Mouse (Mus musculus) thymus, adult 2 months (tissue): ENCODE measurements around the gene Spast. TPM values are rescaled to one million over a fixed set of nuclear protein-coding genes. Genes with fewer than 3 reads are reported as not detected.

Experiments used
- DNase-seq: peaks from one replicate; pipeline ENCODE4 v3.0.0; 2021
- H3K27ac ChIP-seq: fragments of 200-500 bp; 2 replicates; pipeline ENCODE4 v1.5.1; 2012; ENCODE audit warnings: low read length, control low read depth; ENCODE audit not compliant: control insufficient read depth, insufficient read depth
- H3K27me3 ChIP-seq: fragments of 200-500 bp; 2 replicates; pipeline ENCODE4 v1.6.1; 2012; ENCODE audit warnings: mild to moderate bottlenecking, low read length, moderate library complexity, mixed read lengths; ENCODE audit not compliant: control insufficient read depth, insufficient read depth
- H3K36me3 ChIP-seq: fragments of 200-500 bp; 2 replicates; pipeline ENCODE4 v1.6.1; 2012; ENCODE audit warnings: mild to moderate bottlenecking, low read length, moderate library complexity; ENCODE audit not compliant: control insufficient read depth, insufficient read depth
- H3K4me1 ChIP-seq: fragments of 200-500 bp; replicated peaks from 2 replicates; pipeline ENCODE4 v1.6.1; 2012; ENCODE audit warnings: low read length; ENCODE audit not compliant: control insufficient read depth, insufficient read depth
- H3K4me3 ChIP-seq: fragments of 200-500 bp; 2 replicates; pipeline ENCODE4 v1.5.1; 2012; ENCODE audit warnings: mild to moderate bottlenecking, low read length, control low read depth, moderate library complexity; ENCODE audit not compliant: control insufficient read depth, insufficient read depth
- CTCF ChIP-seq: fragments of 200-500 bp; IDR thresholded peaks from 2 replicates; pipeline ENCODE4 v1.5.1; 2012; ENCODE audit warnings: mild to moderate bottlenecking, control low read depth, low read length, moderate library complexity, borderline replicate concordance; ENCODE audit not compliant: control insufficient read depth, poor library complexity, insufficient read depth; ENCODE audit errors: extremely low read depth
- POLR2A ChIP-seq: fragments of 200-500 bp; IDR thresholded peaks from 2 replicates; pipeline ENCODE4 v1.6.1; 2012; ENCODE audit warnings: mild to moderate bottlenecking, low read length, control low read depth, moderate library complexity; ENCODE audit not compliant: control insufficient read depth, poor library complexity, insufficient read depth; ENCODE audit errors: extremely low read depth
- WGBS: fragments of 180-500 bp; shearing (Covaris S2); methylation state at CpG from one replicate; pipeline ENCODE4 v1.1.7; 2018; 5-methylcytosine and 5-hydroxymethylcytosine counted together
- polyA plus RNA-seq: library from polyadenylated mRNA; depleted of rRNA; stranded (reverse); fragments of >200 nt; gene quantifications from 2 replicates; pipeline ENCODE4 v1.2.3, GENCODE M21; 2012

The Spast gene
- polyA plus RNA-seq, 1 experiment = 10.7 TPM

DNA sequence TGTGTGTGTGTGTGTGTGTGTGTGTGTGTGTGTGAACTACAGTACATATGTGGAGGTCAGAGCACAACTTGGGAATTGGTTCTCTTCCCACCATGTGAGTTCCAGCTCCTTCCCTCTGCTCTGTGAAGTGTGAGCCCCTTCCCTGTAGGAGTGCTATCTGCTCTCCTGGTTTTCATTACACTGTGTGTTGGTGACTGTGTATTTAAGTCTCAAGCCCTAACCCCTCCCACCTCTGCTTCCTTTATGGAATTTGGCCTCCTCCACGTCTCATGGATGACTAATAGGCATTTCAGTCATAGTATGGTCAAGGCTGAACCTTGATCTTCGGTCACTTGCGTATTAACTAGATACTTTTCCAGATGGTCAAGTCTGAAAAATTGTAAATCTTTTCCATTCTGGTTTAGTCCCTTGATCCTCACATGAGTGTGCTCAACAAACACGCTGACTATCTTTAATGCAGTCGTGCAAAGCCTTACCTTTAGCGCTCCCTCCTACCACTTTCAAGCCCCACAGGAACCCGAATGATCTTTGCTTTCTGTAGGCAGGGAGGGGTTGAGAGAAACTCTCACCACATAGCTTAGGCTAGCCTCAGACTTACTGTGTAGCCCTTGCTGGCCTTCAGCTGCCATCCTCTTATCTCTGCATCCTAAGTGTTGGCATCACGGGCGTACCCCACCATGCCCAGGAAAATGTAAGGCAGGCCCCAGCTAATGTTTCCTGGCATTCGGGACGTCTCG is 63.9 kb downstream of the Spast start:
- 98% methylated on average over 12 of the region's 12 CpGs for WGBS
- DNase-seq = no peak
- no peaks in the 10 kb centered on the region for H3K27me3 ChIP-seq
- H3K36me3 ChIP-seq = peaks cover 29% of the 10 kb centered on the region
- no peaks in the 10 kb centered on the region for H3K4me1 ChIP-seq
- TF ChIP-seq CTCF (no peak), POLR2A (no peak)
- H3K4me3 ChIP-seq = no peak overlapping the region
- no peak overlapping the region for H3K27ac ChIP-seq

DNA sequence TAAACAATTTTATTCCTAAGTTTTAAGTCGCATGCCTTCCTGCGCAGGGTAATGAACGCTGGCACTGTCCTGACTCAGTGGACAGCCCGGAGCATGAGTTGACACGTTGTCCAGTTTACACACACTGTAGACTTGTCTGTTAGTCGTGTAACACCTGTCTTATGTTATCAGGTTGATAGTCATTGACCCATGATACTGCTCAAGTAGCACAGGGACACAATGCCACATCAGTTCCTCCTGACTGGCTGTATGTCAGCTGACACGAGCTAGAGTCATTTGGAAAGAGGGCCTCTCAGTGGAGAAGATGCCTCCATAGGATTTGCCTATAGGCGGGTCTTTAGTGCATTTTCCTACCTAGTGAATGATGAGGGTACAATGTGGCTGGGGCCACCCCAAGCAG is 67.7 kb downstream of the Spast start:
- no peaks in the 10 kb centered on the region for H3K27me3 ChIP-seq
- peaks cover 43% of the 10 kb centered on the region for H3K36me3 ChIP-seq
- no peaks in the 10 kb centered on the region for H3K4me1 ChIP-seq
- H3K4me3 ChIP-seq = no peak overlapping the region
- WGBS = 94% methylated on average over 8 of the region's 8 CpGs
- TF ChIP-seq POLR2A (no peak), CTCF (no peak)
- DNase-seq = no peak
- no peak overlapping the region for H3K27ac ChIP-seq

DNA sequence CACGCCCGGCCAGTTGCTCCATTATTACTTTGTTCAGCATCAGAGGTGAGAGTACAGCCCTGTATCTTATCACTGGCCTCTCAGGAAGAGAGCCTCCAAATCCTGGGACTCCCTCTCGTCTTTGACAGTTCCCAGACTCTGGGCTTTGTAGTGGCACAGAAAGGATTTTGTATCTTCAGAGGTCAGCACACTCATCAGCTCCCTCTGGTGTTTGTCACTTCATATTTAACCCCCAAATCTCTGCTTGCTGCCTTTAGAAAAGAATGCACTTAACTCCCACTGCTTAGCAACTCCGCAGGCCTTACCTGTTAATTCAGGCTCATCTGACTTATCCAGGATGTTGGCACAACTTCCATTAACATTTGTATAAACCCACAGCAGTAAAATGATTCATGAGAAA is 70.9 kb downstream of the Spast start:
- DNase-seq = no peak
- 90% methylated on average over 4 of the region's 4 CpGs for WGBS
- Histone ChIP-seq H3K4me1 (no peaks in the 10 kb centered on the region), H3K36me3 (peaks cover 27% of the 10 kb centered on the region), H3K27me3 (no peaks in the 10 kb centered on the region), H3K4me3 (no peak overlapping the region), H3K27ac (no peak overlapping the region)
- TF ChIP-seq POLR2A (no peak), CTCF (no peak)

DNA sequence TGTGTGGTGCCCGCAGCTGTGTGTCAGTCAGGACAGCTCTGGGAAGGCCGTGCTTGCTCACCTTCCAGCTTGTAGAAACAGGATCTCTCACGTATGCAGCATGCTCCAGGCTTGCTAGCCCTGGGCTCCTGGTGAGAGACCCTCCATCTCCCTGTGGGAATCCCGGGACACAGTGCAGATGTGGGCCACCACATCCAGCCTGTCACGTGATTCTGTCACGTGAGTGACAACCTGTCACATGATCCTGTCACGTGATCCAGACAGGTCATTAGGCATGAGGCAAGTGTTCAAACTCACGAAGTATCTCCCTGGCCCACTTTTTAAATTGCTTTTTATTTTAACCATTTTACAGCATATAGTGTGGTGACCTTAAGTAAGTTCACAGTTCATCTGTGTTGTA is 74.5 kb downstream of the Spast start:
- TF ChIP-seq POLR2A (no peak), CTCF (no peak)
- DNase-seq = no peak
- Histone ChIP-seq H3K4me1 (no peaks in the 10 kb centered on the region), H3K27me3 (no peaks in the 10 kb centered on the region), H3K4me3 (no peak overlapping the region), H3K27ac (no peak overlapping the region), H3K36me3 (peaks cover 38% of the 10 kb centered on the region)
- WGBS = 93% methylated on average over 8 of the region's 8 CpGs

DNA sequence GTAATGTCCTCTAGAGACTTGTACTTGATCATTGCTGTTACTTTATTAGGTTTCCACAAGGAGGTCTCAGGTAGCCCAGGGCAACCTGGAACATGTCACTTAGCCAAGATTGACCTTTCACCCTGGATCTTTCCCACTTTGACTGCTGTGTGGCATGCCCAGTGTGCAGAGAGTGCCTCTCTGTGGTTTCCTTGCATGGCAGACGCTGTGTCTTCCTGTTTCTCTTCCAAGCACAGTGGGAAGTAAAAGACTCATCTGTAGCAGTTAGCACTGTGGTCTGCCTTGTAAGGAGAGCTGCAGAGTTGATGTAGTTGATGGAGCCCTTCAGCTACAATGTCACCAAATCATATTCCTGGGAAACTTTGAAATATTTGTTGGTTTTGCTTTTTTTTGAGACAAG is 75.9 kb downstream of the Spast start:
- H3K4me3 ChIP-seq = no peak overlapping the region
- DNase-seq = no peak
- H3K36me3 ChIP-seq = peaks cover 43% of the 10 kb centered on the region
- no peak overlapping the region for H3K27ac ChIP-seq
- WGBS = 2% methylated on average over 1 of the region's 1 CpGs
- TF ChIP-seq POLR2A (no peak), CTCF (no peak)
- no peaks in the 10 kb centered on the region for H3K4me1 ChIP-seq
- no peaks in the 10 kb centered on the region for H3K27me3 ChIP-seq

DNA sequence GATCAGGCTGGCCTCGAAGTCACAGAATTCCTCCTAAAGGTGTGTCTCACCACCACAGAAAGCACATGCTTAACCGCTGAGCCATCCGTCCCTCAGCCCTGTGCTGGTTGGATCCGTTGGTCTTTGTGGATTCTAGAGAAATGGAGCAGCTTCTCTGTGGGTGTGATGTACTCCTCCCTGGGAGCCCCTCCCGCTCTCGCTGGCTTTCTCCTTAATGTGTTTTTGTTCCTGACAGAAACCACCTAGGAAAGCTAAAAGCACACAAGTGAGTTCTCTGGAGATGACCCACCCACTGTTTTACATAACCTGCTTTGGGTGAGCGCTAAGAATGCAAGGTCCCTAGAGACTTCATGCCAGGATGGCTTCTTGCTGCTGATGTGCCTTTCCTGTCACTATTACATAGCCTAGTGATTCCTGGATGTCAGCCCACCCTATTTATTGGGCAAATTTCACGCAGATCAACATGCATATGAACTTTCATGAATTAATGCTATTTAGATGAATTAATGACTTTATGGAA is 78.1 kb downstream of the Spast start:
- H3K4me1 ChIP-seq = no peaks in the 10 kb centered on the region
- 98% methylated on average over 8 of the region's 8 CpGs for WGBS
- H3K4me3 ChIP-seq = no peak overlapping the region
- no peak for DNase-seq
- no peaks in the 10 kb centered on the region for H3K27me3 ChIP-seq
- no peak overlapping the region for H3K27ac ChIP-seq
- peaks cover 41% of the 10 kb centered on the region for H3K36me3 ChIP-seq
- TF ChIP-seq POLR2A (no peak), CTCF (no peak)

DNA sequence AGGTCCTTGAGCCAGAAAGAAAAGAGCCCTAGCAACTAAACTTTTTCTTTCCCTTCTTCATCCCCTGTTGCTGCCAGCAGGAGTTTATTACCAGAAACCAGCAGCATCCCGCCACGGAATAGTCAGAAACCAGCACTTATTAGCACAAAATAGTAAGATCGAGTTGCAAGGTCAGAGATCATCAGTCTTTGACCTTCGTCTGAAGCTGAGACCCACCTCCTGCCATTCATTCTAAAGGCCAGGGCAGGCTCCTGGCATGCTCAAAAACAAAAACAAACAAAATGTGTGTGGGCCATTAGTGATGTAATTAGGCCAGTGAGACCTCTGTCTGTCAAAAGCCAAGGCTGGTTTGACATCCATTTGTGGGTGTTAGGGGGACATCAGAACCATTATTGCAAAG is 79.4 kb downstream of the Spast start:
- 95% methylated on average over 4 of the region's 4 CpGs for WGBS

More for the DNA sequence above, 79.4 kb downstream of the Spast start:
- no peaks in the 10 kb centered on the region for H3K27me3 ChIP-seq
- peaks cover 37% of the 10 kb centered on the region for H3K36me3 ChIP-seq
- H3K4me1 ChIP-seq = no peaks in the 10 kb centered on the region
- H3K4me3 ChIP-seq = no peak overlapping the region
- H3K27ac ChIP-seq = no peak overlapping the region
- DNase-seq = no peak
- no peak for TF ChIP-seq CTCF
